Mouse (Mus musculus) kidney, adult 2 months (tissue): ENCODE results near the gene Taar9. TPM values are rescaled to one million over a fixed set of nuclear protein-coding genes. Genes with fewer than 3 reads are reported as not detected.
"Not testable (repeated sequence)": the region's sequence is repeated elsewhere in the genome, so short reads cannot be mapped to it uniquely, and the experiment has no call there.

ENCODE experiments used
- DNase-seq: peaks from one replicate; pipeline ENCODE4 v3.0.0; 2021
- H3K27ac ChIP-seq: fragments of 200-500 bp; 2 replicates; pipeline ENCODE4 v1.5.1; 2012; ENCODE audit warnings: low read depth, low read length, control low read depth, inconsistent platforms; ENCODE audit not compliant: insufficient read depth
- H3K27me3 ChIP-seq: fragments of 200-500 bp; replicated peaks from 2 replicates; pipeline ENCODE4 v1.6.1; 2012; ENCODE audit warnings: mild to moderate bottlenecking, moderate library complexity, low read length, inconsistent platforms; ENCODE audit not compliant: control insufficient read depth, insufficient read depth
- H3K36me3 ChIP-seq: fragments of 200-500 bp; 2 replicates; pipeline ENCODE4 v1.6.1; 2012; ENCODE audit warnings: mild to moderate bottlenecking, moderate library complexity, low read length, inconsistent platforms; ENCODE audit not compliant: control insufficient read depth, insufficient read depth
- H3K4me1 ChIP-seq: fragments of 200-500 bp; 2 replicates; pipeline ENCODE4 v1.6.1; 2011; ENCODE audit warnings: low read length; ENCODE audit not compliant: control insufficient read depth, insufficient read depth
- H3K4me3 ChIP-seq: fragments of 200-500 bp; 2 replicates; pipeline ENCODE4 v1.5.1; 2011; ENCODE audit warnings: mild to moderate bottlenecking, low read depth, low read length, control low read depth; ENCODE audit not compliant: insufficient read depth
- CTCF ChIP-seq: fragments of 200-500 bp; conservative IDR thresholded peaks from 2 replicates; pipeline ENCODE4 v1.5.1; 2011; ENCODE audit warnings: low read depth, mild to moderate bottlenecking, control low read depth, low read length, moderate library complexity, mixed read lengths; ENCODE audit not compliant: insufficient read depth, insufficient read length
- POLR2A ChIP-seq: fragments of 200-500 bp; IDR thresholded peaks from one replicate; pipeline ENCODE4 v1.6.1; 2011; ENCODE audit warnings: low read depth, low read length, control low read depth
- WGBS: fragments of 180-500 bp; shearing (Covaris S2); methylation state at CpG from one replicate; pipeline ENCODE4 v1.1.7; 2018; 5-methylcytosine and 5-hydroxymethylcytosine counted together
- polyA plus RNA-seq: library from polyadenylated mRNA; depleted of rRNA; stranded (reverse); fragments of >200 nt; gene quantifications from 2 replicates; pipeline ENCODE4 v1.2.3, GENCODE M21; 2012

The Taar9 gene
- polyA plus RNA-seq, 1 experiment = not detected

DNA sequence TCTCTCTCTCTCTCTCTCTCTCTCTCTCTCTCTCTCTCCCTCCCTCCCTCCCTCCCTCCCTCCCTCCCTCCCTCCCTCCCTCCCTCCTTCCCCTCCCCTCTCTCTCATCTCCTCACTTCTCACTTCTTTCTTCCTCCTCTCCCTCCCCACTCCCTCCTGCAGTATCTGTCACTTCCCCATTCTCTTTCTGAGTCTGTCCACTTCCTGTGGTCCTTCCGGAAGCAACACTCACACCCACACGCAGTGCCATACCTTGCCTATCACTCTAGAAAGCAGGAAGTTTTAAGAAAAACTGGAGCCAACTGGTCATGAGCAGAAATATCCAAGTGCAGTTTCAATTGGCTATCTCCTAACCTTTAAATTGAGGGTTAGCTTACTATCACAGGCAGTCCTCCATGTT is 23.8 kb upstream of the Taar9 start:
- no peak overlapping the region for H3K4me3 ChIP-seq
- TF ChIP-seq POLR2A = no peak
- TF ChIP-seq CTCF = no peak
- 17% methylated on average over 2 of the region's 2 CpGs for WGBS
- no peaks in the 10 kb centered on the region for H3K36me3 ChIP-seq
- H3K27ac ChIP-seq = no peak overlapping the region
- peaks cover 5% of the 10 kb centered on the region; the same call in 1 of the 2 replicates for H3K4me1 ChIP-seq
- H3K27me3 ChIP-seq = no peaks in the 10 kb centered on the region
- no peak for DNase-seq

DNA sequence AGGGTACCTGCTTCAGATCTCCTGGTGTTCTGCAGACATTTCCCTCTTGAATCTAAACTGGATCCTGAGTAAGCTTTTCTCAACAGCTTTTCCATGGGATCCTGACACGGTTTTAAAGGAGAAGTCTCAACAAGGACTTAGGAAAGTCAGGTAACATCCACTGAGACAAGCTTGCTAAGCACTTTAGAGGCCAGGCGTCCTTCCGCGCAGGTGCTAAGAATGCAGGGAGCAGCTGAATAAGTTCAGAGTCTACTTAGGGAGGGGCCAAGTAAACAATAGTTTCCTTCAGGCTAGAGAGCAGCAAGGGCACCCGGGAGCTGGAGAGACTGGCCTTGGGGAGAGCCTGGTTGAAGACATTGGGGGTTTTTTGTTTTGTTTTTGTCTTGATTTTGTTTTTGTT is 22.9 kb upstream of the Taar9 start:
- Histone ChIP-seq H3K4me3 (no peak overlapping the region), H3K27ac (peak overlapping the region; percentile 72), H3K36me3 (no peaks in the 10 kb centered on the region), H3K27me3 (no peaks in the 10 kb centered on the region), H3K4me1 (peaks cover 5% of the 10 kb centered on the region; the same call in 1 of the 2 replicates)
- TF ChIP-seq POLR2A = no peak
- no peak for TF ChIP-seq CTCF
- DNase-seq = peak; percentile 90
- 14% methylated on average over 5 of the region's 5 CpGs for WGBS

DNA sequence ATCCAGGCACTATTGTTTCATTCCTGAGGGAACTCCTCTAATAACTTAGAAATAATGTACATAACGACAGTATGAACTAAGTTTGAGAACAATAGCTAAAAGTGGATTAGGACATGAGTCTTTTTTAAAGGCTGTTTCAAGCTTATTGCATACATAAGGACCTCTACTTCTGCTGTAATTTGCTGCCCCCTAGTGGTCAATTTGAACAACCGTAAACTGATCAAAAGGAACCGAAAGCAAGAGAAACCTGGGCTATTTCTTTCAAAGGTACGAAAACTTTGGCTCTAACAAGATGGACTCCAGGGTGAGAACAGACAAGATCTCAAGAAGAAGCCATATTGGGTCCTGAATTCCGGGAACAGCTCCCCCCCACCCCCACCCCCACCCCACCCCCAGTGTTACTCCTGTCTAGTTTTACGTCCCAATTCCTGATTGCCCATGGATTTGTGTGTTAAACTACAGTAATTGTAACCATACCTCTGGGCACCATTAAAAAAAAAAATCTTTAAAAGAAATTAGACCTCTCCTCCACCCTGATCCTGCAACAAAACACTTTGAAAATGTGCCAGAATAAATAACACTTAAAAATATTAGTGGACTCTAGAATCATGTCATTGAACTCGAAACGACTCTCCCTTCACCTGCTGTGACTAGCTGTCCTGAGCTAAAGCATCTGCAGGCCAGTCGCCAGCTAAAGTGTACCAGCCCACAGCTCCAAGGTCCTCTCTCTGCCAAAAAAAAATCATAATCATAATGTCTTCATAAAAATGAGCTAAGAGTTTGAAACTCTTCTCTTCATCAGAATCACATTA is 22.3 kb upstream of the Taar9 start:
- 6% methylated on average over 9 of the region's 9 CpGs for WGBS
- peaks cover 5% of the 10 kb centered on the region; the same call in 1 of the 2 replicates for H3K4me1 ChIP-seq

DNA sequence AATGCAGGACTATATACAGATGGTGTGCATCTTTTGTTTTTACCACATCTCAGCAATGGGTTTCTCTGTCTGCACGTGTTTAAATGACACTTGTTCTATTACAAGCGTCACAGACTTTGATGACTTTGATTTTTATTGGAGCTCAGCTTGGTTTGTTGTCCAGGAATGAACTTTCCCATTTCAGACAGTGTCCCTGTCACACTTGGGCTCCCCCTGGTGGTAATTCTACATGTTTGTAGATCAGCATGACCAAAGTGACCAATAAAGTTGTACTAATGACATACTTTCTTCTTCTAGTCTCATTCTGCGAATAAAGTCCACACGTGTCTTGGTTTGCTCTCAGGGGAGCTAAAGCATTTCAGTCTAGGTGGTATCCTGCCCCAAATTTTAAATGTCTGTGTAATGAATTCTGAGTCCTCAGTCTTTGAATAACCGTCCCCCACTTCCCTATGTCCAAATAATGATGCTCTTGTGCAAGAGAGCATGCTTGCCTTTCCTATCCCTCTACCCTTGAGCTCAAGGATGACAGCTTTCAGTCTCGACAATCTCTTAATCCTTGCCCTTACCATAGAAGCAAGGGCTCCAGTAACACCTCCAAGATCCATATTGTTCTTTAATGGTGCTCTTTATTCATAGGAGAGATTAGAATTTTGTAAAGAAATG is 1.9 kb upstream of the Taar9 start:
- 35% methylated on average over 6 of the region's 6 CpGs for WGBS
- peak; percentile 60 for DNase-seq

More for the DNA sequence above, 22.3 kb upstream of the Taar9 start:
- no peaks in the 10 kb centered on the region for H3K36me3 ChIP-seq
- no peaks in the 10 kb centered on the region for H3K27me3 ChIP-seq
- no peak overlapping the region for H3K4me3 ChIP-seq
- H3K27ac ChIP-seq = peak overlapping the region; percentile 72
- TF ChIP-seq CTCF = peak; percentile 29; the same call in 1 of the 2 replicates
- TF ChIP-seq POLR2A = no peak
- DNase-seq = peak; percentile 88

DNA sequence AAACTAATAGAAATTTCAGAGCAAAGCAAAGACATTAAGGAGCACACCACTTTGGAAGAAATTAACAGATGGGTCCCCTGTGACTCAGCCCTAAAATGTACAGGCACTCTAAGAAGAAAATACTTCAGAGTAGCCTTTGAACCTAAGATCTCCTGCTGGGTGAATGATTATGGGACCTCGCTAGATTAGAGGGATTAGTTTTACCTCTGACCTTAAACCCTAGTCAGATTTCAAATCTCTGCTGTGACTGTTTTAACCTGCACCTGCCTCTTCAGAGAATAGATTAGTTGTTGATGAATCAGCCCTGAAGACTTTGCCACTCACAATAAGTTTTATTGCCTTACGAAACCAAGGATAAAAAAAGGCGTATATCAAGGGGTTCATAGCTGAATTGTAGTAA is 1.1 kb downstream of the Taar9 start:
- H3K27ac ChIP-seq = no peak overlapping the region
- no peaks in the 10 kb centered on the region; the same call in 1 of the 2 replicates for H3K4me1 ChIP-seq
- H3K4me3 ChIP-seq = no peak overlapping the region
- H3K36me3 ChIP-seq = no peaks in the 10 kb centered on the region
- 63% methylated on average over 3 of the region's 3 CpGs for WGBS
- H3K27me3 ChIP-seq = no peaks in the 10 kb centered on the region
- no peak for TF ChIP-seq POLR2A
- no peak for TF ChIP-seq CTCF
- peak; percentile 58 for DNase-seq

More for the DNA sequence above, 1.9 kb upstream of the Taar9 start:
- no peak overlapping the region for H3K4me3 ChIP-seq
- H3K27ac ChIP-seq = no peak overlapping the region
- H3K36me3 ChIP-seq = no peaks in the 10 kb centered on the region
- no peaks in the 10 kb centered on the region; the same call in 1 of the 2 replicates for H3K4me1 ChIP-seq
- TF ChIP-seq POLR2A = no peak
- peak; percentile 43 for TF ChIP-seq CTCF
- H3K27me3 ChIP-seq = no peaks in the 10 kb centered on the region

DNA sequence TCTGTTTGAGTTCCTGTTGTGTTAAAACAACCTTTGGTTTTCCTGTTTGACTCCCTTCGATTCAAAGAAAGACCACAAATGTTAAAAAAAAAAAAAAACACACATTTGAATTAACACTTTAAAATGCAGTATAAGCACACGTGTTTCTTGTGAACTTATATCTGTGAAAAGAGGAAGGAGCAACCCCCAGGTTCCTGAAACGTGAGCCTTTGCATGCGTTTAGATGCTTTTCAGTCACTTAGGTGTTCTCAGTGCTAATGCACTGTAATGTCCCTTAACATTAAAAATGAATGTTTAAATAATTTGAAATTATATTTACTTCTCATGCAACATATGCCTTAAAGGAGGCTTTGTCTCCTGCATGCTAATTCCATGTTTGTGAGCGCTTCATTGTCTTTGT is 1.6 kb downstream of the Taar9 start:
- no peak overlapping the region for H3K4me3 ChIP-seq
- no peaks in the 10 kb centered on the region; the same call in 1 of the 2 replicates for H3K4me1 ChIP-seq
- TF ChIP-seq POLR2A = no peak
- TF ChIP-seq CTCF = no peak
- no peak for DNase-seq
- no peaks in the 10 kb centered on the region for H3K27me3 ChIP-seq
- no peaks in the 10 kb centered on the region for H3K36me3 ChIP-seq
- no peak overlapping the region for H3K27ac ChIP-seq
- 59% methylated on average over 5 of the region's 5 CpGs for WGBS

DNA sequence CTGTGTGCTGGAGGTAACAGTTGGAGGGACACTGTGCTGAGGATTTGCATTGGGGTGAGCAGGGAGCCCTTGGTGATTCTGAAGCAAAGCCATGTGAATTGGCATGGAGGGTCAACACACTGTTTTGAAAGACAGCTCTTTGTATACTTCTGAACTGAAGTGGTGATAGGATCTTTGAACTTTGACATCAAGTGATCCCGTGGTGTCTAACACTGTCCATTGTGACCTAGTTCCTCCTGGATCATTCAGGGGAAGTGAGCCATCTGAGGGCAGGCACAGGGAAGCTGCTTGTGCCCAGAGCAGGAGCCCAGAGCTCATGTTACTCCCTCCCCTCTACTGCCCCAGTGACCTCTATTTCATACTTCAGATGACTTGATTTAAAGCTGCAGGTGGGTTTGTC is 6.0 kb downstream of the Taar9 start:
- H3K27ac ChIP-seq, H3K4me1 ChIP-seq, H3K4me3 ChIP-seq, DNase-seq, H3K36me3 ChIP-seq, H3K27me3 ChIP-seq: not testable (repeated sequence)
- WGBS = 7% methylated on average over 1 of the region's 1 CpGs

DNA sequence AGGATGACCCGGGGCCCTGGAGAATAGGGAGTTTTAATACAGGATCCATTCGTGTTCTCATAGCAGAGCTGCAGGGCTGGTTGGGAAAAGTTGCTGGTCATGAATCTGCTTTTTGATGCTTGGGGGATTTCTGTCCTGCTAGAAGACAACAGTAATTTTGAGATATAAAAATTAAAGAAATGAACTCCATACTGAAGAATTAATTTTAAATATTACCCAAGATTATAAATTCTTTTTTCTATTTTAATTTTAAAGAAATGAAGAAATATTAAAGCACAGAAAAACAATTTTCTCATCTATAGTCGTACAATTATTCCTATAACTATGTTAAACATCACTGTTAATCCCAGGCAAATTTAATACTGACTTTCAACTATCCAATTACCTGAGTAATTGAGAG is 7.5 kb downstream of the Taar9 start, which contains the start of gene Taar8c:
TSS of gene Taar8c (minus strand) at position 101 of the 400 bp plus-strand sequence.
- WGBS = 91% methylated on average over 1 of the region's 3 CpGs
- H3K4me3 ChIP-seq, H3K36me3 ChIP-seq, H3K27ac ChIP-seq, DNase-seq, H3K27me3 ChIP-seq, H3K4me1 ChIP-seq: not testable (repeated sequence)

DNA sequence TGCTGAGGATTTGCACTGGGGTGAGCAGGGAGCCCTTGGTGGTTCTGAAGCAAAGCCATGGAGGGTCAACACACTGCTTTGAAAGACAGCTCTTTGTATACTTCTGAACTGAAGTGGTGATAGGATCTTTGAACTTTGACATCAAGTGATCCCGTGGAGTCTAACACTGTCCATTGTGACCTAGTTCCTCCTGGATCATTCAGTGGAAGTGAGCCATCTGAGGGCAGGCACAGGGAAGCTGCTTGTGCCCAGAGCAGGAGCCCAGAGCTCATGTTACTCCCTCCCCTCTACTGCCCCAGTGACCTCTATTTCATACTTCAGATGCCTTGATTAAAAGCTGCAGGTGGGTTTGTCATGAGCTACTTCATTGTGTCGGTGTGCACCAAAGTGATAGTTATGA is 12.3 kb downstream of the Taar9 start:
- not testable (repeated sequence) for H3K27ac ChIP-seq, H3K27me3 ChIP-seq, H3K4me3 ChIP-seq, H3K36me3 ChIP-seq, H3K4me1 ChIP-seq
- peak; percentile 13 for DNase-seq
- WGBS = 30% methylated on average over 2 of the region's 2 CpGs
